Mouse (Mus musculus) liver, postnatal 0 days (tissue): Measurements from ENCODE around the gene Cggbp1.

Source experiments
- CTCF ChIP-seq: sonication (generic); IDR thresholded peaks from 2 replicates; pipeline ENCODE4 v1.5.1; 2016; ENCODE audit warnings: antibody characterized with exemption, low read depth
- EP300 ChIP-seq: IDR thresholded peaks from 2 replicates; pipeline ENCODE4 v1.6.1; 2016; ENCODE audit warnings: antibody characterized with exemption, low read depth, mild to moderate bottlenecking

GRCm38 (mm10) chr16:64841481-64842373 lies 10.1 kb upstream of the Cggbp1 start:
- TF ChIP-seq CTCF (no peak), EP300 (peak; percentile 81)
